Mouse (Mus musculus): Measurements from ENCODE around the gene Atp2a2. TPM values are rescaled to one million over a fixed set of nuclear protein-coding genes. Genes with fewer than 3 reads are reported as not detected.

The Atp2a2 gene
- 26.8 and 28.3 TPM in 2 replicates for polyA plus RNA-seq (2015; fragmentation: Nextera tagmentation; extraction: Ambion mirVana)

DNA sequence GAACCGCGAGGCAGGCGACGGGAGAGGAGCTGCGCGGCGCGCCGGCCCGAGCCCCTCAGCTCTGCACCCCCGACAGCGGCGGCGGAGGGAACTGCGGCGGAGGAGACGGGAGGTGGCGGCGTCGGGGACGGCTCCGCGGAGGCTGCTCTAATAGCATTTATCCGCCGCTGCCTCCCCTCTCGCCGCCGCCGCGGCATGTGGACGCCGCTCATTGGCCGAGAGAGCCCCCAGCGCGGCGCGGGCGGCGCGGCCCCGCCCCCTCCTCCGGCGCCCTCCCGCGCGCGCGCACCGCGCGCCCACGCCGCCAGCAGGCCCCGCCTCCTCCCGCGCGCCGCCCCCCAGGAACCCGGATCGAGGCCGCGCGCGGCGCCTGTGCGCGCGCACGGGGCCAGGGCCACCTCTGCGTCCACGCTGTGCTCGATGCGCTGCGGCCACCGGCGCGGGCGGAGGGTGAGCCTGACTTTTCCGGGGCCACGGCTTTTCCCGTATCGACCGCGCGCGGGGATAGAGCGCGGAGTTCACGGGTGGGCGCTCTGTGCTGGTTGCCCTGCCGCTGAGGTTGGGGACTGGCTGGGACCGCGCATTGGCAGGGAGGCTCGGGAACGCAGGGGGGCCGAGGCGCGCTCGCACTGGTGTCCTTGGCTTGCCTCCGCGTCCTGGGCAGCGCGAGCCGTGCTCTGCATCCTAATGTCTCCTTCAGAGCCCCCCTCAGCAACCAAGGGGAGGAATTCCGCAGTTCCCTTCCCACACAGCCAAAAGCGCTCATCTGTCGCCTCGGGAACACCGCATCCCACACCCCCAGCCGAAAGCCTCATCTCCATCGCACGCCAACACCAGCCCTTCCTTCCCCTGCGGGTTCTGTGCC is at the start of gene Atp2a2:
TSS of gene Atp2a2 (minus strand) at position 149 of the 865 bp plus-strand sequence.
- Histone ChIP-seq H3K9me3 (no peaks in the 10 kb centered on the region), H3K27ac (peak within 1 kb of the TSS; percentile 99), H3K27me3 (no peaks in the 10 kb centered on the region), H3K4me2 (peak within 1 kb of the TSS; percentile 72), H3K9ac (peak within 1 kb of the TSS; percentile 97), H3K4me3 (peak within 1 kb of the TSS; percentile 97), H3K36me3 (peaks cover 6% of the 10 kb centered on the region; the same call in 1 of the 2 replicates), H3K4me1 (peaks cover 29% of the 10 kb centered on the region)
- ATAC-seq (ENCODE audit: insufficient number of reproducible peaks, insufficient read depth, low FRiP score, low TSS enrichment, low read depth) = peak; percentile 94
- WGBS = under 1% methylated on average over 98 of the region's 113 CpGs

DNA sequence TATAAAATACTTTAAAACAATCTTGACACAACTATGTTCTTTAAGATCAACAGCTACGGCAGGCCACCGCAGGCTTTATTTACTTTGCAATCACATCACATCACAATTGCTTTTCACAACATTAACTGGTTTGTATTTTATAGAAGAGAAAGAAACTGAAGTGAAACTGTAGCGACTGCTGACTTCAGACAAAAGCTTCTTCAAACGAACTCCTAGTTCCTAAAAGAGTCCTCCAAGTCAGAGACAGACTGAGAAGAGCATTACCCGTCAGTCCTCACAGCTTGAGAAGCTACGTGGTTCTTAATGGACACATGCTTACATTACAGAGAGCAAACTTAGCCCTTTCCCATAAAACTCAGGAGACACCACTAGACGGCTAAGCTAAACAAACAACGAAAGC is 48.4 kb upstream of the Atp2a2 start:
- Histone ChIP-seq H3K4me1 (peaks cover 21% of the 10 kb centered on the region), H3K9ac (no peak overlapping the region), H3K36me3 (no peaks in the 10 kb centered on the region; the same call in 1 of the 2 replicates), H3K4me3 (no peak overlapping the region), H3K27ac (no peak overlapping the region), H3K9me3 (no peaks in the 10 kb centered on the region), H3K27me3 (no peaks in the 10 kb centered on the region), H3K4me2 (no peak overlapping the region)
- 75% methylated on average over 8 of the region's 8 CpGs for whole genome bisulfite sequencing
- ATAC-seq (ENCODE audit: insufficient number of reproducible peaks, insufficient read depth, low FRiP score, low TSS enrichment, low read depth) = no peak

DNA sequence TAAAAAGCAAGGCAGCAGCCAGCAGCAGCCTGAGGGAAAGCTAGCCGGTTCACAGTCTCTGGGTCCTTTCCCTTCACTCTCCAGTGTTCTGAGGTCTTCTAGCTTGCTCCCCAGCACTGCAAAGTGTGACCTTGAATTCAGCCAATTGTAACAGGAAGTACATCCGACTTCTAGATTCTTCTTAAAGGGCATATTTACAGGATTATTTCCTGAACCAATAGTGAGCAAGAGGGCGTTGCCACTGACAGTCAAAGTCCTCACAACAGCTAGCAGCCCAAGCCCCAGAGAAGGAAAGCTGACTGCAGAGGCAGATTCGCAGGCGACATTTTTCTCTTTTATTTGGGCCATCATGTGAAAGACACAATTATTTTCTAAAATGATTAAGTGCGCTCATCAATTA is 46.6 kb upstream of the Atp2a2 start:
- no peak overlapping the region for H3K9ac ChIP-seq
- 62% methylated on average over 6 of the region's 6 CpGs for WGBS
- H3K4me1 ChIP-seq = peaks cover 21% of the 10 kb centered on the region
- no peak for ATAC-seq (ENCODE audit: insufficient number of reproducible peaks, insufficient read depth, low FRiP score, low TSS enrichment, low read depth)
- no peaks in the 10 kb centered on the region for H3K9me3 ChIP-seq
- H3K4me2 ChIP-seq = no peak overlapping the region
- no peaks in the 10 kb centered on the region for H3K27me3 ChIP-seq
- H3K4me3 ChIP-seq = no peak overlapping the region
- H3K27ac ChIP-seq = no peak overlapping the region
- H3K36me3 ChIP-seq = no peaks in the 10 kb centered on the region

DNA sequence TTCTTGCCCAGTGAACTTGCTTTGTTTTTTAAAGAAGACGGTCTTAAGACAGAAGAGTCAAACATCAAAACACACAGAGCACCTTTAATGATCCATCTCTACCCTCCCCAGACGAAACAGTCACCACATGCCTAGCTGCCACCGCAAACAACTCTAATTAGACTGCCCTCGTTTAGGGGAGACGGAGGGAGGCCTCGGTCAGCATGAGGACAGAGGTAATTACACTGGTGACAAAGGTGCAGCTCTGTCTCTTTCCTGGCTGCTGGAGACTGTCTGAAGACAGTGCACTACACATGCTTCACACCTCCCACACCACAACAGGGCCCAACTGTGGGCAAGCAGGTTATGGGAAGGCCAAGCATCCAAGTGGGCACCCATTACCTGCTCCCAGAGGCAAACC is 45.8 kb upstream of the Atp2a2 start:
- no peak for ATAC-seq (ENCODE audit: insufficient number of reproducible peaks, insufficient read depth, low FRiP score, low TSS enrichment, low read depth)

DNA sequence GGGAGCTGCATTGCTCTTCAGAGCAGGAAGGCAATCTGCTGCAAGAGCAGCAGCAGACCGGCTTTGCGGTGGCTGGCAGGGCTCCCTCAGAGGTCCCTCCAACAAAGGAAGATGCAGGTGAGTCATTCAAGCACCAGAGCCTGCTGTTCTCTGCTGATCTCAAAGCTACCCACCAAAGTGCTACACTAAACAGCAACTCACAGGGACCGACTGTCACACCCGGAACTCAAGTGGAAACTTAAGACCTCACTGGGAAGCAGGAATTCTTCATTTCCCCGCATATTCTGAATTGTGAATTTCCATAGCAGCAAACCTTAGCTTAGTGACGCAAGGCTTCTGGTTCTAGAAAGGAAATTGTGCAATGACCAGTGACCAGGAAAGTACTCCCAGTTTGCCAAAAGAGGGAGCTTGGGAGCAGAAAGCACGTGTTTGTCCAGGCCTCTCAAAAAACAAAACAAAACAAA is 45.3 kb upstream of the Atp2a2 start:
- no peak for ATAC-seq (ENCODE audit: insufficient number of reproducible peaks, insufficient read depth, low FRiP score, low TSS enrichment, low read depth)
- peaks cover 21% of the 10 kb centered on the region for H3K4me1 ChIP-seq

More for the DNA sequence above, 45.8 kb upstream of the Atp2a2 start:
- H3K9ac ChIP-seq = no peak overlapping the region
- no peak overlapping the region; the same call in 1 of the 2 replicates for H3K27ac ChIP-seq
- no peak overlapping the region for H3K4me3 ChIP-seq
- H3K4me2 ChIP-seq = no peak overlapping the region
- 50% methylated on average over 6 of the region's 6 CpGs for WGBS
- H3K9me3 ChIP-seq = no peaks in the 10 kb centered on the region
- H3K27me3 ChIP-seq = no peaks in the 10 kb centered on the region
- H3K36me3 ChIP-seq = no peaks in the 10 kb centered on the region
- H3K4me1 ChIP-seq = peaks cover 21% of the 10 kb centered on the region

DNA sequence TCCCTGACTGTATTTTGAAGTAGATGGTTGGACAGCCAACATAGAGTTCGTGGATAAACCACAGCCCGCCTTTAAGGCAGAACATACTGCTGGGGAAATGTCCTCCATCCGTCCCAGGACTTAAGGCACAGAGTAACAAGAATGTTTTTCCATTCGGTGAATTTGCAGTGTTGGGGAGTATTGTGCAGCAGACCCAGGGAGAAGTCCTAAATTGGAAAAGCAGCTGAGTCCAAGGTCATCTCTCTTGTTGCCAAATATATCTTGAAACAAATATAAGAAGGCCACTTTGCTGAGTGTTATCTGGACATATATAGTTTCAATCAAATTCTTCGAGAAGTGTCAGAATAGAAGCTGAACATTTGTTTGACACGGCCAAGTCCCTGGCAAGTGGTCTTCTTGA is 41.4 kb upstream of the Atp2a2 start:
- Histone ChIP-seq H3K4me1 (peaks cover 9% of the 10 kb centered on the region), H3K9me3 (no peaks in the 10 kb centered on the region), H3K27ac (no peak overlapping the region), H3K4me2 (no peak overlapping the region), H3K9ac (no peak overlapping the region), H3K27me3 (no peaks in the 10 kb centered on the region), H3K4me3 (no peak overlapping the region), H3K36me3 (peaks cover 8% of the 10 kb centered on the region; the same call in 1 of the 2 replicates)
- 83% methylated on average over 6 of the region's 6 CpGs for WGBS
- no peak for ATAC-seq (ENCODE audit: insufficient number of reproducible peaks, insufficient read depth, low FRiP score, low TSS enrichment, low read depth)

More for the DNA sequence above, 45.3 kb upstream of the Atp2a2 start:
- Histone ChIP-seq H3K27ac (no peak overlapping the region), H3K27me3 (no peaks in the 10 kb centered on the region), H3K4me2 (no peak overlapping the region), H3K9ac (no peak overlapping the region), H3K9me3 (no peaks in the 10 kb centered on the region), H3K4me3 (no peak overlapping the region), H3K36me3 (no peaks in the 10 kb centered on the region)
- 53% methylated on average over 7 of the region's 7 CpGs for WGBS

DNA sequence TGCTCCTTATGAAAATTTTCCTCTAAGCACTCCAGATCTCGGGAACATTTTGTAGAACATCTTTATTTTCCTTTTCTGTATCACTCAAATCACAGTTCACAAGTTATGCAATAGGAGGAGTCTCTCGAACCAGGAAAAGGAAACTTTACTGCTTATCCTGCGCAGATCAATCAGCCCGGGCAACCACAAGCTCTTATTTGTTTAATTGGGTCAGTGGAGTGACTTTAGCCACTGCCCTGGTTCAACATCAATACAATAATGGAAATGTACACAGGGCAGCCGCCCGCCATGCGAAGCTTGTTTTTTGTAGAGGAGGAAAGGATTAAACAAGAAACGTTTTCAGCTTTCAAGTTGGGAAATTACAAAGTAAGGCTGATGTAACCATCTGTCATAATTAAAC is 39.8 kb upstream of the Atp2a2 start:
- ATAC-seq (ENCODE audit: insufficient number of reproducible peaks, insufficient read depth, low FRiP score, low TSS enrichment, low read depth) = no peak
- H3K9me3 ChIP-seq = no peaks in the 10 kb centered on the region
- no peak overlapping the region for H3K27ac ChIP-seq
- WGBS = 85% methylated on average over 8 of the region's 8 CpGs
- H3K9ac ChIP-seq = no peak overlapping the region
- no peak overlapping the region for H3K4me2 ChIP-seq
- H3K4me1 ChIP-seq = peaks cover 1% of the 10 kb centered on the region
- H3K4me3 ChIP-seq = no peak overlapping the region
- H3K36me3 ChIP-seq = peaks cover 13% of the 10 kb centered on the region
- no peaks in the 10 kb centered on the region for H3K27me3 ChIP-seq

DNA sequence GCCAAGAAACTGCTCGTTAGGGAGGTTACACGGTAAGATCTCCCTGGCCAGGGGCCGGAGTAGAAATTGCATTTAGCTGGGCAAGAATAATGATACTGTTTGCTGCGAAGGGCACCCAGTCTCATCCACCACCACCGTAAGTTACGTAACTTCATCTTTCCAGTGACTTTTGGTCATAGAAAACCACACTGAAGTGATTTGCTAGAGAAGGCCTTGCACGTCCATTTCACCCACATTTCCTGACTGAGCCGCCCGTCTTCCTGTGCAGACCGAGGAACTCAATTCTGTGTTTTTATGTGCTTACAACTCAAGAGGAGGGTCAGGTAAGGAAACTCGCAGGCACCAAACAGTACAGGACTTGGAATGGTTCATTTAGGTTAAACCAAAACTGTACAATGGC is 36.1 kb upstream of the Atp2a2 start:
- H3K4me3 ChIP-seq = no peak overlapping the region
- no peak overlapping the region for H3K9ac ChIP-seq
- WGBS = 96% methylated on average over 11 of the region's 11 CpGs
- H3K4me1 ChIP-seq = no peaks in the 10 kb centered on the region
- no peaks in the 10 kb centered on the region for H3K9me3 ChIP-seq
- no peak overlapping the region for H3K27ac ChIP-seq
- no peaks in the 10 kb centered on the region for H3K27me3 ChIP-seq
- ATAC-seq (ENCODE audit: insufficient number of reproducible peaks, insufficient read depth, low FRiP score, low TSS enrichment, low read depth) = no peak
- no peak overlapping the region for H3K4me2 ChIP-seq
- peaks cover 13% of the 10 kb centered on the region for H3K36me3 ChIP-seq

DNA sequence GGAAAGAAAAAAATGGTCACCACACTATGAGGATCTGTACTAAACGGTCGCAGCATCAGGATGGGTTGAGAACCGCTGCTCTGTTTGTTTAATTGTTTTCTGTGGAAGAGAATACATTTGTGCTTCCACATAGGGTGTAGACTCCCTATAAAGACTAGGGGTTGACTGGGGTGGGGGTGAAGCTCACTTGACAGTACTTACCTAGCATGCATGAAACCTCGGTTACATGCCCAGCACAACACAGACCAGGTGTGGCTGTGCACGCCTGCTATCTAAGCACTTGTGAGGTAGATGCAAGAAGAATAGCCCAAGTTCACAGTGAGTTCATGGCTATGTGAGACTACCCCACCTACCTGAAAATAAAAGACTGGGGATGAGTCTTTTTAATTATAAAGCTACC is 35.6 kb upstream of the Atp2a2 start:
- H3K9me3 ChIP-seq = no peaks in the 10 kb centered on the region
- H3K36me3 ChIP-seq = peaks cover 13% of the 10 kb centered on the region
- 92% methylated on average over 5 of the region's 5 CpGs for WGBS
- no peaks in the 10 kb centered on the region for H3K4me1 ChIP-seq
- H3K27ac ChIP-seq = no peak overlapping the region
- no peak for ATAC-seq (ENCODE audit: insufficient number of reproducible peaks, insufficient read depth, low FRiP score, low TSS enrichment, low read depth)
- no peaks in the 10 kb centered on the region for H3K27me3 ChIP-seq
- H3K4me2 ChIP-seq = no peak overlapping the region
- no peak overlapping the region for H3K9ac ChIP-seq
- H3K4me3 ChIP-seq = no peak overlapping the region

DNA sequence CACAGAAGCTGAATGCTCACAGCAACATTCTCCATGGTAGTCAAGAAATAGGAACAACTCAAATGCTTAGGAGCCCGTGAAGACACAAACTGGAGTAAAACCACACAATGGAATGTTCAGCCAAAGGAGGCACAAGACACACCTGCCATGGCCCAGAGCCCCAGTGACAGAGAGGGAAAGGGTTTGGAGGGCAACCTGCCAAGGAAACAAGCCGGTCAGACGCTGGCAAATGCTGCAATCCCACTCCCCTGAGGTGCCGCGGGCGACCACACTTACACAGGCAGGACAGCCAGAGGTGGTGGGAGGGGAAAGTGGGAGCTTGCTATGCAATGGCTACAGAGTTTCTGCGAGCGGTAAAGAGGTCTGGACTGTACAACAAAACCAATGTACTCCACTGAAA is 31.9 kb upstream of the Atp2a2 start:
- H3K27ac ChIP-seq = no peak overlapping the region
- peaks cover 5% of the 10 kb centered on the region; the same call in 1 of the 2 replicates for H3K36me3 ChIP-seq
- no peaks in the 10 kb centered on the region for H3K27me3 ChIP-seq
- H3K4me1 ChIP-seq = peaks cover 16% of the 10 kb centered on the region
- H3K9ac ChIP-seq = no peak overlapping the region
- no peak overlapping the region for H3K4me2 ChIP-seq
- no peak overlapping the region for H3K4me3 ChIP-seq
- H3K9me3 ChIP-seq = no peaks in the 10 kb centered on the region
- no peak for ATAC-seq (ENCODE audit: insufficient number of reproducible peaks, insufficient read depth, low FRiP score, low TSS enrichment, low read depth)
- 80% methylated on average over 8 of the region's 8 CpGs for WGBS

DNA sequence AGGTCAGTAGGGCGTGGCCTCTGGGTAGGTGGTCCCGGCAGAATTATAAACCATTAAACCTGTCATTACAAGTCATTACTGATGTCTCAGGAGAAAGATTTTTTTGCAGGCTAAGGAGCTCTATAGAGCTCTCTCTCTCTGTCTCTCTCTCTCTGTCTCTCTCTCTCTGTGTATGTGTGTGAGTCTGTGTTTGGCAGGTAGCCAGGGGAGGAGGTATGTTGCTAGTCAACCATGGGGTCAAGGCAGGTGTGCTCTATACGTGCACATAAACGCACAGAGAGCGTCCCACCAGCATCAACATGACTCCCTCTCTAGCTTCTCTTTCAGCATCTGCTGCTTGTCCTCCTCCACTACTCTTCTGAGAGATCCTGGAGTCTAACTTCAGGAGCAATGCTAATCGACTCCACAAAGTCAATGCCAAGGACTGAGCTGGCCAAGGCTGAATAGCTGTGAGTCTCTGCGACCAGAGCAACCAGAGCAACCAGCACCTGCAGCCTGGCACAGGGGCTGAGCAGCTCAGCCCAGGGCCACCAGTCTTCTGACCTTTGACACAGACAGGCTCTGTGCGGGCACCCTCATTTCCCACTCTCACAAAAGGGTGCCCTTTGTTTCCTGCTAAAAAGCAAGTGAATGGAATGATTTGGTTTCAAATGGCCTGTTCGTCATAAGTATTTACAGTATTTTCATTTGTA is 28.0 kb upstream of the Atp2a2 start:
- Histone ChIP-seq H3K9me3 (no peaks in the 10 kb centered on the region), H3K27me3 (no peaks in the 10 kb centered on the region), H3K36me3 (no peaks in the 10 kb centered on the region), H3K4me1 (peaks cover 43% of the 10 kb centered on the region), H3K4me3 (no peak overlapping the region), H3K9ac (no peak overlapping the region), H3K27ac (peak overlapping the region; percentile 94), H3K4me2 (no peak overlapping the region)
- WGBS = 69% methylated on average over 9 of the region's 9 CpGs
- no peak for ATAC-seq (ENCODE audit: insufficient number of reproducible peaks, insufficient read depth, low FRiP score, low TSS enrichment, low read depth)
